Mouse (Mus musculus) kidney, embryonic 14.5 days (tissue): ENCODE results near the gene Gosr1. TPM values are rescaled to one million over a fixed set of nuclear protein-coding genes. Genes with fewer than 3 reads are reported as not detected.
A peak's percentile ranks its signal among the peaks of the same experiment; 100 is the strongest.

Experiments
- ATAC-seq: fragments of 200-750 bp; cut with Nextera tagmentation; 2 replicates; pipeline ENCODE4 v1.8.0; 2017; ENCODE audit warnings: moderate number of reproducible peaks, mild to moderate bottlenecking, moderate TSS enrichment, moderate library complexity; ENCODE audit not compliant: low FRiP score, low TSS enrichment
- H3K27ac ChIP-seq: fragments of 300-500 bp; sonication (generic); 2 replicates; pipeline ENCODE4 v1.5.1; 2014; ENCODE audit warnings: low read depth, mild to moderate bottlenecking, low read length, moderate library complexity, mixed read lengths
- H3K27me3 ChIP-seq: fragments of 300-500 bp; sonication (generic); 2 replicates; pipeline ENCODE4 v1.6.1; 2014; ENCODE audit warnings: mild to moderate bottlenecking, low read length; ENCODE audit not compliant: control insufficient read depth, insufficient read depth
- H3K36me3 ChIP-seq: fragments of 300-500 bp; sonication (generic); 2 replicates; pipeline ENCODE4 v1.6.1; 2014; ENCODE audit warnings: low read length, mixed read lengths; ENCODE audit not compliant: control insufficient read depth, insufficient read depth
- H3K4me1 ChIP-seq: fragments of 300-500 bp; sonication (generic); 2 replicates; pipeline ENCODE4 v1.6.1; 2014; ENCODE audit warnings: low read length, mixed read lengths; ENCODE audit not compliant: control insufficient read depth, insufficient read depth
- H3K4me2 ChIP-seq: fragments of 300-500 bp; sonication (generic); replicated peaks from 2 replicates; pipeline ENCODE4 v1.6.1; 2014; ENCODE audit warnings: low read depth, mild to moderate bottlenecking, low read length
- H3K4me3 ChIP-seq: fragments of 300-500 bp; sonication (generic); 2 replicates; pipeline ENCODE4 v1.5.1; 2014; ENCODE audit warnings: mild to moderate bottlenecking, low read length
- H3K9ac ChIP-seq: fragments of 300-500 bp; sonication (generic); 2 replicates; pipeline ENCODE4 v1.6.1; 2014; ENCODE audit warnings: low read depth, mild to moderate bottlenecking, low read length, moderate library complexity
- H3K9me3 ChIP-seq: fragments of 300-500 bp; sonication (generic); 2 replicates; pipeline ENCODE4 v1.6.1; 2016; ENCODE audit warnings: low read length; ENCODE audit not compliant: control insufficient read depth
- WGBS: fragments of 180-500 bp; shearing (Covaris S2); extraction: QIAGEN DNeasy Blood & Tissue Kit; methylation state at CpG from one replicate; pipeline ENCODE4 v1.1.7; 2014; 5-methylcytosine and 5-hydroxymethylcytosine counted together
- polyA plus RNA-seq: library from polyadenylated mRNA; unstranded; fragments of >200 nt; fragmentation: Nextera tagmentation; extraction: Ambion mirVana; gene quantifications from 2 replicates; pipeline ENCODE4 v1.2.1, GENCODE M21; 2014

The Gosr1 gene
- polyA plus RNA-seq, 1 experiment from 2014 or later: 37.3 TPM

- ATAC-seq: no peak
- H3K36me3 ChIP-seq: peaks cover 53% of the 10 kb centered on the region
These were observed 33.9 kb upstream of the Gosr1 start for GRCm38 (mm10) chr11:76797236-76797635.

GRCm38 (mm10) chr11:76795326-76795725 is 31.9 kb upstream of the Gosr1 start:
- Histone ChIP-seq H3K4me3 (no peak overlapping the region), H3K4me1 (no peaks in the 10 kb centered on the region), H3K9ac (no peak overlapping the region), H3K9me3 (no peaks in the 10 kb centered on the region), H3K27ac (no peak overlapping the region), H3K36me3 (peaks cover 67% of the 10 kb centered on the region), H3K27me3 (no peaks in the 10 kb centered on the region), H3K4me2 (no peak overlapping the region)
- 92% methylated on average over 5 of the region's 5 CpGs for WGBS
- no peak for ATAC-seq

More at GRCm38 (mm10) chr11:76797236-76797635, 33.9 kb upstream of the Gosr1 start:
- 56% methylated on average over 6 of the region's 6 CpGs for WGBS
- Histone ChIP-seq H3K4me1 (no peaks in the 10 kb centered on the region), H3K27me3 (no peaks in the 10 kb centered on the region), H3K9ac (no peak overlapping the region), H3K27ac (no peak overlapping the region), H3K4me2 (no peak overlapping the region), H3K9me3 (no peaks in the 10 kb centered on the region), H3K4me3 (no peak overlapping the region)

DNA sequence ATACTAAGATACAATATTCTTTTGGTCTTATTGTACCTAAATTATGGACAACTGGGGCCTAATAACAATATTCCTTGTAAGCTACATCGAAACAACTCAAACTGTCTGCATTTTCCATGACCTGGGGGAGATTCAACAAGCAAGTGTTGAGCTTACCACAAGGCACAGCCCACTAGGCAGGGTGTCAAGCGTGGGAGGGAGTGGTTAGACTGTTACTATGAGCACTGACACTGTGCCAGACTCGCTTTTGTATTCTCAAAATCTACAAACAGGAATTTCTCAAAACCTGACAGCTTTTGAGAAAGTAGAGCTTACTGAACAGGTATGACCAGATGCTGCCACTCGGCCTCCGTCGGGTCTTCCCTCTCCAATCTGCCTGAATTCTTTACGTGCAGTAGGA is 28.0 kb upstream of the Gosr1 start:
- 82% methylated on average over 7 of the region's 7 CpGs for WGBS
- Histone ChIP-seq H3K4me1 (no peaks in the 10 kb centered on the region), H3K9ac (no peak overlapping the region), H3K4me3 (no peak overlapping the region), H3K4me2 (no peak overlapping the region), H3K36me3 (peaks cover 63% of the 10 kb centered on the region), H3K9me3 (no peaks in the 10 kb centered on the region), H3K27ac (no peak overlapping the region), H3K27me3 (no peaks in the 10 kb centered on the region)
- no peak for ATAC-seq

DNA sequence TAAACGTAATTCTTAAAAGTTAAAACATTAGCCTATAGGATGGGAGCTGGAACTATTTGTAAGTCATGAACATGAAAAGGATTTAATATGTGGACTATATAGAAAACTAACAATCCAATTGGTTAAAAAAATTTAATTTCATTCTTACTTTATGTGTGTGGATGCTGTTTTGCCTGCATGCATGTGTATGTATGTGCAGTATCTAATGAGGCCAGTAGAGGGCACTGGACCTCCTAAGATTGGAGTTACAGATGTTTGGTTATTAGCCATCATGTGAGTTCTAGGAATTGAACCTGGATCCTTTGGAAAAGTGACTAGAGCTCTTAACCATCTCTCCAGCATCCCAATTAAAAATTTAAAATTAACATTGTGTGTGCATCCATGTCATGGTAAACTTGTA is 25.9 kb upstream of the Gosr1 start:
- WGBS: 46% methylated on average over 1 of the region's 1 CpGs
- Histone ChIP-seq H3K9me3 (no peaks in the 10 kb centered on the region), H3K4me2 (no peak overlapping the region), H3K9ac (no peak overlapping the region), H3K27ac (no peak overlapping the region), H3K4me3 (no peak overlapping the region), H3K27me3 (no peaks in the 10 kb centered on the region), H3K4me1 (no peaks in the 10 kb centered on the region), H3K36me3 (peaks cover 69% of the 10 kb centered on the region)
- no peak for ATAC-seq

DNA sequence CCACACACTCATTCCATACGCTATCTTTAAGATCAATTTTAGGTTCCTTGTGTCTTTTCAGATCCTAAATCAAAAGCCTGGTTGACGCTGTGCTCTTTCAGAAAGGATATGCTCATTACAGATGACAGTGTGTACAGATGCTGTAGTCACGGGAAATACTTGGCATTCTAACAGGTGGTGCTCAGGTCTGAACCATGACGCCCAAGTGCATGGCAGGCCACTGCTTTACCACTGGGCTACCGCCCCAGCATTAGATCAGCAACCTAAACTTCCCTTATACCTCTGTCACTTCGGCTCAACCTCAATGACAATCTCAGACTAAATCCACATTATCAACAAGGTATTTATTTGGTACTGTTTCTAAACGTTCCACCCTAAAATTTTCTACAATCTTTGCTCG is 12.2 kb upstream of the Gosr1 start:
- Histone ChIP-seq H3K36me3 (peaks cover 11% of the 10 kb centered on the region; the same call in 1 of the 2 replicates), H3K4me2 (no peak overlapping the region), H3K9me3 (no peaks in the 10 kb centered on the region), H3K27me3 (no peaks in the 10 kb centered on the region), H3K27ac (no peak overlapping the region), H3K4me1 (no peaks in the 10 kb centered on the region), H3K9ac (no peak overlapping the region), H3K4me3 (no peak overlapping the region)
- ATAC-seq: no peak
- WGBS: 85% methylated on average over 8 of the region's 8 CpGs

GRCm38 (mm10) chr11:76773811-76774210 is 10.4 kb upstream of the Gosr1 start:
- H3K27me3 ChIP-seq: no peaks in the 10 kb centered on the region
- no peaks in the 10 kb centered on the region for H3K36me3 ChIP-seq
- no peak overlapping the region for H3K4me2 ChIP-seq
- H3K4me1 ChIP-seq: no peaks in the 10 kb centered on the region
- ATAC-seq: no peak
- no peaks in the 10 kb centered on the region for H3K9me3 ChIP-seq
- H3K27ac ChIP-seq: no peak overlapping the region
- H3K9ac ChIP-seq: no peak overlapping the region
- 60% methylated on average over 3 of the region's 3 CpGs for WGBS
- H3K4me3 ChIP-seq: no peak overlapping the region

GRCm38 (mm10) chr11:76770566-76770965 is 7.2 kb upstream of the Gosr1 start:
- H3K36me3 ChIP-seq: no peaks in the 10 kb centered on the region
- H3K9me3 ChIP-seq: no peaks in the 10 kb centered on the region
- ATAC-seq: no peak
- WGBS: 87% methylated on average over 5 of the region's 5 CpGs
- H3K27ac ChIP-seq: no peak overlapping the region
- H3K4me1 ChIP-seq: no peaks in the 10 kb centered on the region
- H3K9ac ChIP-seq: no peak overlapping the region
- no peaks in the 10 kb centered on the region for H3K27me3 ChIP-seq
- no peak overlapping the region for H3K4me3 ChIP-seq
- no peak overlapping the region for H3K4me2 ChIP-seq

DNA sequence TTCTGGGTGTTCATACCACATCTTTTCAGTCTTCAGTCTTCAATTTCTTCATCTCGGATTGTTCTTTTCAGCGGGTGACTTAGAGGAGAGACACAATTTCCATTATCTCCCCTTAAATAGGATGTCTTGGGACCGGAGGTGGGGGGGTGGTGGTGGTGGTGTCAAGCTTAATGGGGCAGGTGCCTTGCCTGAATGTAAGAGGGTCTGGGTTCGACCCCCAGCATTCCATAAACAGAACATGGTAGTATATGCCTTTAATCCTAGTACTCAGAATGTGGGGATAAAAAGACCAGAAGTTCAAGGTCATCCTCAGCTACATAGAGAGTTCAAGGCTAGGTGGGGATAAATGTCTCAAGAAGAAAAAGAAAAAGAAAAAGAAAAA is 353 bp upstream of the Gosr1 start:
- Histone ChIP-seq H3K9me3 (no peaks in the 10 kb centered on the region), H3K4me2 (peak overlapping the region; percentile 77), H3K27ac (no peak overlapping the region), H3K27me3 (no peaks in the 10 kb centered on the region), H3K9ac (no peak overlapping the region), H3K4me3 (peak overlapping the region; percentile 94; the same call in 1 of the 2 replicates), H3K4me1 (no peaks in the 10 kb centered on the region), H3K36me3 (peaks cover 17% of the 10 kb centered on the region; the same call in 1 of the 2 replicates)
- ATAC-seq: peak; percentile 49; the same call in 1 of the 2 replicates
- 16% methylated on average over 4 of the region's 4 CpGs for WGBS

- no peaks in the 10 kb centered on the region for H3K27me3 ChIP-seq
- no peak overlapping the region for H3K4me3 ChIP-seq
- no peaks in the 10 kb centered on the region for H3K9me3 ChIP-seq
- H3K27ac ChIP-seq: no peak overlapping the region
- 91% methylated on average over 3 of the region's 3 CpGs for WGBS
- no peak overlapping the region for H3K9ac ChIP-seq
- H3K36me3 ChIP-seq: peaks cover 77% of the 10 kb centered on the region
- no peaks in the 10 kb centered on the region for H3K4me1 ChIP-seq
- ATAC-seq: no peak
- no peak overlapping the region for H3K4me2 ChIP-seq
These were observed 11.1 kb downstream of the Gosr1 start for GRCm38 (mm10) chr11:76752276-76752675.
